Mouse (Mus musculus) liver, embryonic 11.5 days (tissue): ENCODE measurements around the gene 1700074P13Rik. TPM values are rescaled to one million over a fixed set of nuclear protein-coding genes. Genes with fewer than 3 reads are reported as not detected.
"Not testable (repeated sequence)": the region's sequence is repeated elsewhere in the genome, so short reads cannot be mapped to it uniquely, and the experiment has no call there.

Experiments used
- ATAC-seq: fragments of 200-750 bp; cut with Nextera tagmentation; replicated peaks from 2 replicates; pipeline ENCODE4 v1.8.0; 2017; ENCODE audit warnings: moderate number of reproducible peaks, mild to moderate bottlenecking, moderate TSS enrichment, moderate library complexity; ENCODE audit not compliant: low FRiP score
- DNase-seq: peaks from one replicate; pipeline ENCODE4 v3.0.0-alpha.2; 2017; ENCODE audit warnings: low spot score
- H3K27ac ChIP-seq: fragments of 300-500 bp; sonication (generic); 2 replicates; pipeline ENCODE4 v1.5.1; 2014; ENCODE audit warnings: mild to moderate bottlenecking, low read depth, low read length, control low read depth
- H3K27me3 ChIP-seq: fragments of 300-500 bp; sonication (generic); replicated peaks from 2 replicates; pipeline ENCODE4 v1.6.1; 2014; ENCODE audit warnings: low read length, mixed read lengths; ENCODE audit not compliant: control insufficient read depth, insufficient read depth
- H3K36me3 ChIP-seq: fragments of 300-500 bp; sonication (generic); 2 replicates; pipeline ENCODE4 v1.6.1; 2014; ENCODE audit warnings: mild to moderate bottlenecking, low read length, moderate library complexity, mixed read lengths; ENCODE audit not compliant: control insufficient read depth, insufficient read depth
- H3K4me1 ChIP-seq: fragments of 300-500 bp; sonication (generic); replicated peaks from 2 replicates; pipeline ENCODE4 v1.6.1; 2014; ENCODE audit warnings: low read length, mixed read lengths; ENCODE audit not compliant: control insufficient read depth, insufficient read depth
- H3K4me2 ChIP-seq: fragments of 300-500 bp; sonication (generic); 2 replicates; pipeline ENCODE4 v1.6.1; 2014; ENCODE audit warnings: mild to moderate bottlenecking, control low read depth, moderate library complexity
- H3K4me3 ChIP-seq: fragments of 300-500 bp; sonication (generic); 2 replicates; pipeline ENCODE4 v1.5.1; 2014; ENCODE audit warnings: low read depth, low read length, control low read depth
- H3K9ac ChIP-seq: fragments of 300-500 bp; sonication (generic); 2 replicates; pipeline ENCODE4 v1.6.1; 2014; ENCODE audit warnings: low read depth, low read length, control low read depth
- H3K9me3 ChIP-seq: fragments of 300-500 bp; sonication (generic); 2 replicates; pipeline ENCODE4 v1.6.1; 2016; ENCODE audit warnings: low read length, inconsistent platforms, mixed read lengths; ENCODE audit not compliant: control insufficient read depth
- WGBS: fragments of 180-500 bp; shearing (Covaris S2); extraction: QIAGEN DNeasy Blood & Tissue Kit; methylation state at CpG from one replicate; pipeline ENCODE4 v1.1.7; 2014; 5-methylcytosine and 5-hydroxymethylcytosine counted together
- polyA plus RNA-seq: library from polyadenylated mRNA; unstranded; fragments of >200 nt; fragmentation: Nextera tagmentation; extraction: Ambion mirVana; gene quantifications from 2 replicates; pipeline ENCODE4 v1.2.1, GENCODE M21; 2014

1700074P13Rik gene
- not detected in 2 replicates for polyA plus RNA-seq

DNA sequence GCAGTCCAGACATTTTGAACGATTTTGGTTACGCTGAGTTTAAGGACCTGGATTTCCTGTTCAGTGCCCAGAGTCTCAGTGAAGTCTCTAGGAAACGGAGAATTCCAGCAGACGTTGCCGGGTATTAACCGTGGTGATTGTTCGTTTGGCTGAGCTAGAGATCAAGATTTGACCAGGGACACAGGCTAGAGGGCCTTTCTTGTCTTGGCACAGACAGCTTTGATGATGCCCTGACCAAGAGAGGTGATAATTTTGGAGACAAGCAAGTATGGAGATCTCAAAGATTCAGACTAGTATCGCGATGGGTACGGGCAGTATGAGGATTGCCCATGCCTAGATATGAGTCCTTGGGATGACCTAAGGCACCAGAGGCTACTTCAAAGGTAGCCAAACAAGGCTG lies at the start of gene 1700074P13Rik:
Gene 1700074P13Rik (minus strand): TSS at position 101 of the 400 bp plus-strand sequence.
- H3K36me3 ChIP-seq: no peaks in the 10 kb centered on the region
- no peaks in the 10 kb centered on the region for H3K9me3 ChIP-seq
- H3K4me2 ChIP-seq: no peak within 1 kb of the TSS
- no peaks in the 10 kb centered on the region for H3K27me3 ChIP-seq
- no peak within 1 kb of the TSS for H3K27ac ChIP-seq
- H3K4me3 ChIP-seq: no peak within 1 kb of the TSS
- H3K9ac ChIP-seq: no peak within 1 kb of the TSS
- DNase-seq (no peak), ATAC-seq (no peak)
- no peaks in the 10 kb centered on the region for H3K4me1 ChIP-seq
- 89% methylated on average over 10 of the region's 10 CpGs for WGBS

GRCm38 (mm10) chr6:40964454-40964853 lies 24.1 kb upstream of the 1700074P13Rik start, which contains the start of gene 1810009J06Rik:
1810009J06Rik (plus strand) TSS chr6:40964754.
- not testable (repeated sequence) for H3K9me3 ChIP-seq, ATAC-seq, DNase-seq, H3K4me3 ChIP-seq, H3K9ac ChIP-seq, H3K27ac ChIP-seq, H3K4me1 ChIP-seq, H3K36me3 ChIP-seq, H3K4me2 ChIP-seq, H3K27me3 ChIP-seq
- WGBS: 89% methylated on average over 2 of the region's 2 CpGs

DNA sequence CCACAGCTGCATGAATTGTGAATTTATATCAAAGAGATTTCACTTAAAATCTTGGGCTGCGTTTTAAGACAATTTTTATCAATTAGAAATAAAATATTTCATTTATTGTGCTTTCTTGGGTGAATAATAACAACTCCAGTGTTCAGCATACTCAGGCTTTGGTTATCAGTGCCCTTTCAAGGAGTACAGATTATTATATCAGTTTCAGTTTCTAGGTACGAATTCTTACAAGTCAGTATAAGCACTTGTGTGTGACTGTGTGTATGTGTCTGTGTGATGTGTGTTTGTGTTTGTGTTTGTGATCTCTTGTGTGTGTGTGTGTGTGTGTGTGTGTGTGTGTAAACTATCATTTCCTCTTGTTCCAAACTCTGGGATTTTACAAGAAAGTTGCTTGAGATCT lies 13.4 kb upstream of the 1700074P13Rik start:
- 58% methylated on average over 2 of the region's 2 CpGs for whole genome bisulfite sequencing
- no peak for ATAC-seq

DNA sequence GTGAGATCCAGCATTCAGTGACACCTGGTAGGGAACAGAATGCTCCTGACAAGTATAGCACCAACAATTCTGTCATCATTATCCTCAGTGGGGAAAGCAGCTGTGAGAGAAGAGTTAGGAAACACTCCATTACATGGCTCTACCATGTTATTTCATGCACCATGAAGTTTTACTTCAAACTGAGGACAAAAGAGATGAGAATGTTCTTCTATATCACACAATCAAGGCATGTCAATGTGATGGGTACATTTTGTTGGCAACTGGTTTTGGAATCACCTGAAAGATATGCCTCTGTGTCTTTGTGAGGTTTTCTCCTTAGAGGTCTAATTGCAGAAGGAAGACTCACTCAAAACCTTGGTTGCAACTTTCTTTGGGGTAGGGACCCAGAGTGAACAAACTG lies 11.4 kb upstream of the 1700074P13Rik start, which contains the start of gene Gm4744:
Gene Gm4744 (minus strand): TSS at position 101 of the 400 bp plus-strand sequence.
- no peaks in the 10 kb centered on the region for H3K36me3 ChIP-seq
- DNase-seq (no peak), ATAC-seq (no peak)
- H3K9me3 ChIP-seq: no peaks in the 10 kb centered on the region
- no peak within 1 kb of the TSS for H3K4me3 ChIP-seq
- no peak within 1 kb of the TSS for H3K9ac ChIP-seq
- no peaks in the 10 kb centered on the region for H3K27me3 ChIP-seq
- H3K4me1 ChIP-seq: no peaks in the 10 kb centered on the region
- no peak within 1 kb of the TSS for H3K4me2 ChIP-seq
- no peak within 1 kb of the TSS for H3K27ac ChIP-seq

More for the DNA sequence above, 13.4 kb upstream of the 1700074P13Rik start:
- Histone ChIP-seq H3K9me3 (no peaks in the 10 kb centered on the region), H3K36me3 (no peaks in the 10 kb centered on the region), H3K9ac (no peak overlapping the region), H3K27ac (no peak overlapping the region), H3K4me2 (no peak overlapping the region), H3K4me1 (no peaks in the 10 kb centered on the region), H3K4me3 (no peak overlapping the region), H3K27me3 (no peaks in the 10 kb centered on the region)
- DNase-seq: no peak

DNA sequence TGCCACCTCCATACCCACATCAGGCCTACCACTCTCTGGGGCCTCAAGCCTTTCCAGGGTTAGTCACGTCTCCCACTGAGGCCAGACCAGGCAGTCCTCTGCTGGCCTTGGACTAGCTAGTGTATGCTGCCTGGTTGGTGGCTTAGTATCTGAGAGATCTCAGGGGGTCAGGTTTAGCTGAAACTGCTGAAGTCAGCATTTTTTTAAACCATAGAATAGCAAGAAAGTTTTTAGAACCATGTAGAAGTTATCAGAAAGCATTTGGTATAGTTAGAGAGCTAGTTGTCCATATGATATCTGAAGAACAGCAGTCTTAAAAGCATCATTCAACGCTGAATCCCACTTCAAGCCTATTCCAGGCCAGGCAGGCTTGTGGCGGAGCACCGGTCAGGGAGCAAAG lies 20.4 kb downstream of the 1700074P13Rik start:
- Histone ChIP-seq H3K9me3 (no peaks in the 10 kb centered on the region), H3K4me1 (no peaks in the 10 kb centered on the region), H3K27ac (no peak overlapping the region), H3K9ac (no peak overlapping the region), H3K4me2 (no peak overlapping the region), H3K36me3 (no peaks in the 10 kb centered on the region), H3K4me3 (no peak overlapping the region), H3K27me3 (no peaks in the 10 kb centered on the region)
- WGBS: 82% methylated on average over 4 of the region's 4 CpGs
- DNase-seq: no peak
- no peak for ATAC-seq

DNA sequence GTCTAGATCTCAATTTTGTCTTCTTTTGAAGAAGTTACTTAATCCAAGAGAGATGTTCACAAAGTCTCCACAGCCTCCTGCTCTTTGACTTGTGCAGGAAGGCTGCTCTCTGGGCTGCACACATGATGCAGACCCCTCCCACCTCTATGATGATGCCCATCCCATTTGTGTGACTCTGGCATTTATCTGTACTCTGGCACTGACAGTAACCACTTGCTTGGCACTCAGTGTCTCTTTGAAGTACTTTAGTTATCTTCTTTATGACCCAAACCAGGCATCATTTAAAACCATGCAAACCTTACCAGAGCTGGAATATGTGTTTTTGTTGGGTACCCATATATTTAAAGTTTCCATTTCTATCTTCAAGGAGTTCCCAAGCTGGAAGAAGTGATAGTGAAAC lies 40.1 kb downstream of the 1700074P13Rik start, which contains the start of gene Prss58:
Gene Prss58 (minus strand): TSS at position 101 of the 400 bp plus-strand sequence.
- no peak within 1 kb of the TSS for H3K27ac ChIP-seq
- no peak for ATAC-seq

DNA sequence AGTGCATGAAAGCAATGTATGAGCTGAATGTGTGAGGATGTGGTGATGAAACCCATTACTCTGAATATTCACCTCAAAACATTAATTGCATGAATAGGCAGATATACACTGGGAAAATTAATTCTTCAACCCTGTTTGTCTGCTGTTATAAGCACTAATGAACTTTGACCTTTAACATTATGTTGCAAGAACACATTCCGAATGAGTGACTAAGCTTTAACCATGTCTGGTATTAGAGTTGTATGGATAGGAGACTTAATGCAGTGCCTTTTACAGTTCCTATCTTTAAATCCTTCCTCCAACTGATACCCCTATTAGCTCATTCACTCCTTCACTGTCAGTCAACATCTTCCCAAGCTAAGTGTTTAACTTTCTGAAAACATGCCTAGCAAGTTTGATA lies 45.6 kb downstream of the 1700074P13Rik start:
- no peak overlapping the region for H3K9ac ChIP-seq
- 73% methylated on average over 1 of the region's 1 CpGs for WGBS

More for the DNA sequence above, 40.1 kb downstream of the 1700074P13Rik start, which contains the start of gene Prss58:
- H3K27me3 ChIP-seq: no peaks in the 10 kb centered on the region
- H3K4me1 ChIP-seq: no peaks in the 10 kb centered on the region
- H3K9me3 ChIP-seq: no peaks in the 10 kb centered on the region
- H3K9ac ChIP-seq: no peak within 1 kb of the TSS
- no peak for DNase-seq
- no peak within 1 kb of the TSS for H3K4me3 ChIP-seq
- no peaks in the 10 kb centered on the region for H3K36me3 ChIP-seq
- no peak within 1 kb of the TSS for H3K4me2 ChIP-seq

DNA sequence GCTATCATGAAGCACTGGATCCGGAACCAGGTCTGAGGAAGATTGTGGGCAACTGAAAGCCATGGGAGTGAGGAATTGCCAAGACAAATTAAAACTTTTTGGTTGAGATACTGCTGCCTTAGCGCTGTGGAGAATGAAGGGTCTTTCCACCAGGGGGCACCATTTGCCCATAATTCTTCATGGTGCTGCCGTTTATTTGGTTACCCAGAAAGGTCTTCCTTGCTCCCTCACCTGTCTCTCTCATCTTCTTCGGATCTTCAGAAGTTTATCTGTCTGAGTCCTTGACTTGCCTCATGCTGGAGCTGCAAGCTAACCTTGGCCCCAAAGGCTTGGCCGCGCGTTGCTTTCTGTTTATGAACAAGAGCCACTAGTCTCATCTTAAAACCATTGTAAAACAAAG lies 46.8 kb downstream of the 1700074P13Rik start:
- no peaks in the 10 kb centered on the region for H3K4me1 ChIP-seq
- no peak overlapping the region for H3K4me3 ChIP-seq
- ATAC-seq: peak; percentile 44; the same call in 1 of the 2 replicates
- no peak overlapping the region for H3K27ac ChIP-seq
- no peak overlapping the region for H3K9ac ChIP-seq
- H3K4me2 ChIP-seq: no peak overlapping the region
- peak; percentile 44 for DNase-seq
- no peaks in the 10 kb centered on the region for H3K36me3 ChIP-seq
- 38% methylated on average over 7 of the region's 7 CpGs for WGBS
- no peaks in the 10 kb centered on the region for H3K27me3 ChIP-seq
- H3K9me3 ChIP-seq: no peaks in the 10 kb centered on the region

More for the DNA sequence above, 45.6 kb downstream of the 1700074P13Rik start:
- H3K4me3 ChIP-seq: no peak overlapping the region
- no peak overlapping the region for H3K27ac ChIP-seq
- ATAC-seq: no peak
- DNase-seq: no peak
- no peak overlapping the region for H3K4me2 ChIP-seq
- H3K4me1 ChIP-seq: no peaks in the 10 kb centered on the region
- no peaks in the 10 kb centered on the region for H3K27me3 ChIP-seq
- H3K36me3 ChIP-seq: no peaks in the 10 kb centered on the region
- H3K9me3 ChIP-seq: no peaks in the 10 kb centered on the region

DNA sequence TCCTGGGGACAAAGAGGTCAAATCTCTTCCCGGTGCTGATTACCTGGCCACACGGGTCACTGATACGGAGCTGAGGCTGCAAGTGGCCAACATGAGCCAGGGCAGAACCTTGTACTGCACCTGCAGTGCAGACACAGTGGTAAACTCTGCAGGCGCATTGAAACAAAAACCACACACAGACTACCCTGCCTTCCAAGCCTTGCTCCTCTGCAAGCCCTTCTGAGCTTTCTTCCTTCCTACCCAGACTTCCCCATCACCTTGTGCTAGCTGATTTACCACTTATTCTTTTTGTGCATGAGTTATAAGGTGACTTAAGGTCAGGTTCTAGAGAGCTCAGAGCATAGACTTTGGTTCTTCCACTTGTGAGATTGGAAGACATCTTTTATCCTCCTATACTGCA lies 48.6 kb downstream of the 1700074P13Rik start:
- ATAC-seq: no peak; the same call in 1 of the 2 replicates

More for the DNA sequence above, 48.6 kb downstream of the 1700074P13Rik start:
- Histone ChIP-seq H3K36me3 (no peaks in the 10 kb centered on the region), H3K4me2 (no peak overlapping the region), H3K4me3 (no peak overlapping the region), H3K4me1 (no peaks in the 10 kb centered on the region), H3K9me3 (no peaks in the 10 kb centered on the region), H3K27ac (no peak overlapping the region; the same call in 1 of the 2 replicates), H3K27me3 (no peaks in the 10 kb centered on the region), H3K9ac (no peak overlapping the region)
- DNase-seq: no peak
- WGBS: 60% methylated on average over 4 of the region's 4 CpGs
